Mouse (Mus musculus) liver, postnatal 0 days (tissue): Measurements from ENCODE around the gene Fezf1.

Source experiments
- CTCF ChIP-seq: sonication (generic); IDR thresholded peaks from 2 replicates; pipeline ENCODE4 v1.5.1; 2016; ENCODE audit warnings: antibody characterized with exemption, low read depth
- EP300 ChIP-seq: IDR thresholded peaks from 2 replicates; pipeline ENCODE4 v1.6.1; 2016; ENCODE audit warnings: antibody characterized with exemption, low read depth, mild to moderate bottlenecking

DNA sequence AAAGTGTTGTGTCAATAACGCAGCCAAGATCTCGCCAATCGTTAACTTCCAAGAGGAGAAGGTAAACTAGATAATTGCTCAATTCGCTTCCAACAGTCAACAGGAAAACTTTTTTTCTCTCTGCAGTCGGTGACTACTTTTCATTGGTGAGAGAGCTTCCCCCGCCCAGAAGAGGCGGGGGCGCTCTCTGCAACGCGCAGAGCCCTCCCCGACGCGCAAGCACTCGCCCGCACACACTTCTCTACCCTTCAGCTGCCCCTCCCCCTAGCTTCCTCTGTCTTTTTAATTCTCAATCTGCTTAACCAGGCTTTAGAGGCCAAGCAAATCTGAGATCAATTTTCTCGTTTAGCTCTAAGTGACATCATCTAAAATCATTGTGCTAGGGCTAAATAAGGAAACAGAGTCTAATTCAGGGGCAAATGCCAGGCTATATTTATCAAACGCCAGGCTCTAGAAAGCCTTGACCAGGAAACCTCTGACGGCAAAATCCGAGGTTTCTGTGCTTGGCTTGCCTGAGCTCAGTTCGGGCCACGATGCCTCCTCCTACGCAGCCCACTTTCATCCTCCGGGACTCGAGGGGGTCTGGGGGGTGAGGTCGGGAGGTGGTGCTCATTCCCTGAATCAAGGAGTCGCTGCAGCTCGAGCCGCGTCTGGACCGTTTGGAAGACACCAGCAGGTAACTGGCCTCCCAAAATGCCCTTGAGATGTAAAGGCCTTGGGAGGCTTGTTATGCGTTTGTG is at the start of gene Fezf1:
- TF ChIP-seq CTCF (no peak), EP300 (no peak)
